Mouse (Mus musculus) testis, adult 2 months (tissue): Measurements from ENCODE around the gene Rab43.

Experiments
- CTCF ChIP-seq: fragments of 200-500 bp; IDR thresholded peaks from 2 replicates; pipeline ENCODE4 v1.5.1; 2012; ENCODE audit warnings: low read depth, mild to moderate bottlenecking, inconsistent platforms, low read length, moderate library complexity; ENCODE audit not compliant: control insufficient read depth, insufficient read depth, insufficient replicate concordance
- POLR2A ChIP-seq: fragments of 200-500 bp; IDR thresholded peaks from 2 replicates; pipeline ENCODE4 v1.6.1; 2012; ENCODE audit warnings: low read depth, mild to moderate bottlenecking, inconsistent platforms, low read length, moderate library complexity; ENCODE audit not compliant: control insufficient read depth

DNA sequence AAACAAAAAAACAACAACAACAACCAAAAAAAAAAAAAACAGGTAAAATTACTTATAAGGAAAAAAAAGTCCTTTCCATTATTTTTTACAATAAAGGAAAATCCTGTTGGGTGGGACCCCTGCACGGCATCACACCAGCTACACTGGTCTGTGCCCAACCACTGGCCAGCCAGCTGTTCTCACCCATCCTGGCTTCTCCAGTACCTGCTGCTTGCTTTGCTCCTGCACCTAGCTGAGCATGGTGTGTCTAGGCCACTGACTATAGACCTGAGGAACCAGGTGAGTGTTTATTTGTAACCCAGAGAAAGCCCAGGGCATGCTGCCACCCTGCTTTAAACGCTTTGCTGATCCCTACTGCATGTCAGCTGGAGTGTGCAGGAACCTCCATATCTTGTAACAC, 8.4 kb upstream of the Rab43 start:
- TF ChIP-seq CTCF (no peak), POLR2A (no peak)
